Mouse (Mus musculus): ENCODE measurements around the gene Slfn2.

DNA sequence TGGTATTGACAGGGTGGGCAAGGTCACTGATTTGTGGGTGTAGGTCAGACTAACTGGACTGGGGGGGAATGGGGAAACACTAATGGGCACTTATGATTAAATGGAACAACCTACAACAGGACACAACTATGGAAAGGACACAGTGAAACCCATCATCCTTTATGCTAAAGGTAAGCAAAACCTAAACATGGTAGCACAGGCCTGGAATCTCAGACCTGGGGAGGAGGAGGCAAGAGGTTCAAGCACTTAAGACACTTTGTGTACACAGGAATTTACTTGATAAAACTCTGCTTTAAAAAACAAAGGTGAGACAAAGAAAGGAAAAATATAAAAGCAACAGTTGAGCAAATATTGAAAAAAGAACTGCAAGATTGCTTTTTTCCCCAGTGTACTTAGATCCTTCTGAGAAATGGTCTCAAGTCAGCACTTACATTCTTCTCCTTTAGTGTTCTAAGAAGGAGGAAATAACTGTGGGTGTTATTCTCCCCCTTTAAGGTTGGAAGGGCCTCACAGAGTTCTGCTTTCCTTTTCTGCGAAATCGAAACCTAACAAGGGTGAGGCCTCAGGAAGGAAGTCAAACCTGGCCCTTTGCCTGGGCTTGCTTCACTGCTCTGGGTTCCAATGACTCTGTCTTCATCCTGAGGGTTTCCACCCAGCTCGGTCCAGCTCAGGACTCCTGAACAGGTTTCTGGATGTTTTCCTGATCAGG, 13.0 kb downstream of the Slfn2 start:
- TF ChIP-seq MAFK (IDR thresholded peaks at IDR 0.05; ENCODE audit: insufficient read depth, low read depth, low read length): no peak
- no peak for TF ChIP-seq CHD2 (IDR thresholded peaks at IDR 0.05; ENCODE audit: low read depth, low read length)
- TF ChIP-seq ZNF384 (IDR thresholded peaks at IDR 0.05; ENCODE audit: low read depth, low read length): no peak
- no peak for TF ChIP-seq HCFC1 (IDR thresholded peaks at IDR 0.05; ENCODE audit: borderline replicate concordance, insufficient read depth, low read length)
- no peak for TF ChIP-seq ZC3H11A (IDR thresholded peaks at IDR 0.05; ENCODE audit: borderline replicate concordance, low read depth, low read length)

All from ES-E14 (cell line).